Mouse (Mus musculus) forebrain, embryonic 16.5 days (tissue): Measurements from ENCODE around the gene Zfp882. TPM values are rescaled to one million over a fixed set of nuclear protein-coding genes. Genes with fewer than 3 reads are reported as not detected.
"Not testable (repeated sequence)": the region's sequence is repeated elsewhere in the genome, so short reads cannot be mapped to it uniquely, and the experiment has no call there.

Experiments used
- ATAC-seq: fragments of 200-750 bp; cut with Nextera tagmentation; 2 replicates; pipeline ENCODE4 v1.8.0; 2017; ENCODE audit warnings: mild to moderate bottlenecking, moderate library complexity
- H3K27ac ChIP-seq: fragments of 300-500 bp; sonication (generic); 2 replicates; pipeline ENCODE4 v1.5.1; 2014; ENCODE audit warnings: low read length, control low read depth
- H3K27me3 ChIP-seq: fragments of 300-500 bp; sonication (generic); replicated peaks from 2 replicates; pipeline ENCODE4 v1.6.1; 2014; ENCODE audit warnings: low read length; ENCODE audit not compliant: control insufficient read depth, insufficient read depth
- H3K36me3 ChIP-seq: fragments of 300-500 bp; sonication (generic); 2 replicates; pipeline ENCODE4 v1.6.1; 2014; ENCODE audit not compliant: control insufficient read depth, insufficient read depth
- H3K4me1 ChIP-seq: fragments of 300-500 bp; sonication (generic); replicated peaks from 2 replicates; pipeline ENCODE4 v1.6.1; 2014; ENCODE audit warnings: low read length; ENCODE audit not compliant: control insufficient read depth, insufficient read depth
- H3K4me2 ChIP-seq: fragments of 300-500 bp; sonication (generic); 2 replicates; pipeline ENCODE4 v1.6.1; 2014; ENCODE audit warnings: mild to moderate bottlenecking, low read length, control low read depth
- H3K4me3 ChIP-seq: fragments of 300-500 bp; sonication (generic); replicated peaks from 2 replicates; pipeline ENCODE4 v1.5.1; 2014; ENCODE audit warnings: mild to moderate bottlenecking, low read length, control low read depth
- H3K9ac ChIP-seq: fragments of 300-500 bp; sonication (generic); replicated peaks from 2 replicates; pipeline ENCODE4 v1.6.1; 2014; ENCODE audit warnings: low read depth, low read length, control low read depth
- H3K9me3 ChIP-seq: fragments of 300-500 bp; sonication (generic); 2 replicates; pipeline ENCODE4 v1.6.1; 2016; ENCODE audit warnings: low read length; ENCODE audit not compliant: control insufficient read depth
- WGBS: fragments of 180-500 bp; shearing (Covaris S2); extraction: QIAGEN DNeasy Blood & Tissue Kit; methylation state at CpG from one replicate; pipeline ENCODE4 v1.1.7; 2014; 5-methylcytosine and 5-hydroxymethylcytosine counted together
- polyA plus RNA-seq: library from polyadenylated mRNA; unstranded; fragments of >200 nt; fragmentation: Nextera tagmentation; extraction: Ambion mirVana; gene quantifications from 2 replicates; pipeline ENCODE4 v1.2.1, GENCODE M21; 2015

Zfp882 gene
- 21.2 and 22.9 TPM in 2 replicates for polyA plus RNA-seq

DNA sequence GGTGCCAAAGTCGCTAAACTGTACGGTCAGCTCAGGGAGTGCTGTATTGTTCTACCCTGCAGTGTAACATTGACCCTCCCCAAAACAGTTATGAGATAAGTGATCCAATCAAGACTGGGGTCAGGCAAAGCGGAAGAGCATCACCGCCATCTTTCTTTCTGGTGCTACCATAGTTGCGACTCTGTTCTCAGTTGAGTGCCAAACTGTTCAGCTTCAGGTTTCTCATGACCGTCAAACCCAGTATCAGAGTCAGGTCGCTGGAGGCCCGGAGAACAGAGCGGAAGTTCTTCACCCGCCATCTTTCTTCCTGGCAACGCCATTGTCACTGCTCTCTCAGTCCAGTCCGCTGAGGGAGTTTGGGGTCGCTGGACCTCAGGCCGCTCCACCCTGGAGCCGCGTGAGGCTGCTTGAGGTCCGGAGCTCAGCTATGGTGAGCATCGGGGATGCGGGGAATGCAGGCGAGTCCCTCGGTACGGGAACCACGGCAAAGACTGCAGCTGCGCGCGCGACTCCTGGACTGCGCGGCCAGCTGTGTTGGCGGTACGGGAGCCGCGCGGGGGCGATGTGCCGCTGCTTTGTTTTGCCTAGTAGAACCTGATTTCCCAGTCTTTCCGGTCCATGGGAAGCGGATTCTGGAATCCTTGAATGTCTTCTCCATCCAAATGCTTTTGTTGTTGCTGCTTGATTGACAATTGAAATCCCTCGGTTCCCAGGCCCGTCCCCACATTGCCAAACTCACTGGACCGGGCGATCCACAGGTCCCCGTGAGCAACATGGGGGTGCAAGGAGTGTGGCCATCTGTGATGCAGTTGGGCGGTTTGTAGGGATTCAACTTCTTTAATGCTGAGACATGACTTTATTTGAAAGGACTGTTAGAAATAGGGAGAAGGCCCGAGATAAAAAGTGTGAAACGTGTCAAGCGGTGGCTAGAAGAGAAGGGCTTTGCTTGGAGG, at the start of gene Zfp882, which contains the start of gene Zfp617:
Zfp882 (plus strand) TSS at position 300 of the 953 bp plus-strand sequence.
Zfp617 (plus strand) TSS at position 327 of the 953 bp plus-strand sequence.
- Histone ChIP-seq H3K27me3 (no peaks in the 10 kb centered on the region), H3K4me2 (peak within 1 kb of the TSS; percentile 49), H3K4me3 (peak within 1 kb of the TSS; percentile 88), H3K9me3 (no peaks in the 10 kb centered on the region), H3K27ac (peak within 1 kb of the TSS; percentile 99), H3K36me3 (peaks cover 2% of the 10 kb centered on the region), H3K9ac (peak within 1 kb of the TSS; percentile 94), H3K4me1 (peaks cover 4% of the 10 kb centered on the region; the same call in 1 of the 2 replicates)
- peak; percentile 97 for ATAC-seq
- WGBS: 3% methylated on average over 47 of the region's 47 CpGs

DNA sequence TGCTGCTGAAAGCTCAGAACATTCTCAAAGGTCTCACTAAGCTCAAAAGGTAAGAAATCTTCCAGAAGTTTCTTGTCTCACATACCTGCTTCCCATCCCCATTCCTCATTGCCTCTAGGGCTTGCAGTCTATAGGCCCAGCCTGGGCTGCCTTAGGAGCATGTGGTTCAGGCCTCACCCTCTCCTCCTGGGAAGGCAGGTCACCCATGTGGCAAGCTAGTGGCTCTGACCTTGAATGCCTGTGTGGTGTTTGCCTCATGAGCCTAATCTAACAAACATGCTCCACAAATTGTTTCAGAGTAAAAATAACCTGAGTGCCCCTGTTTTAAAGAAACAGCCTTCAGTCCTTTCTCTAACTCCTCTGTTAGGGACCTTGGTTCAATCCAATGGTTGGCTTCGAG, 46.9 kb upstream of the Zfp882 start:
- not testable (repeated sequence) for H3K27ac ChIP-seq, H3K36me3 ChIP-seq, H3K9ac ChIP-seq, H3K4me3 ChIP-seq, ATAC-seq, H3K27me3 ChIP-seq, H3K9me3 ChIP-seq, H3K4me2 ChIP-seq, H3K4me1 ChIP-seq
- WGBS: 86% methylated on average over 1 of the region's 1 CpGs

DNA sequence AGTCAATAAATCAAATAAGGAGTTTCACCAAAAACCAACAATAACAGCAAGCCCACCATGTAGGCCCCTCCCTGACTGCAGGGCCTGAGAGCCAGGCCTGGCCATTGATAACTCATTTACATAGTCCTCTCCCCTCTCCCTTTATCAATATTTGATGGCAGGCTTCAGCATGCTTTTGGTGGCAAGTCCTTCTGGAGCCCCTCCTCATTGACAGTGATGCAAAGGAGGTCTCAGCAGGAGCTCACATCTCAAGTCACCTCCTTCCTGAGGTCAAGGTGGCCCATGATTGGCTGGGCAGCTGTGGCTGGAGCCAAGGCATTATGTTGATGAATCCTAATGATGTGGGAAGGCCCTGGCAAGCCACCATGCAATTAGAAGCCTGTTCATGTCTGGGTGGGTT, 46.4 kb upstream of the Zfp882 start:
- not testable (repeated sequence) for ATAC-seq, H3K27ac ChIP-seq, H3K9ac ChIP-seq, H3K4me1 ChIP-seq, H3K36me3 ChIP-seq, H3K9me3 ChIP-seq, H3K4me2 ChIP-seq, H3K4me3 ChIP-seq, H3K27me3 ChIP-seq

DNA sequence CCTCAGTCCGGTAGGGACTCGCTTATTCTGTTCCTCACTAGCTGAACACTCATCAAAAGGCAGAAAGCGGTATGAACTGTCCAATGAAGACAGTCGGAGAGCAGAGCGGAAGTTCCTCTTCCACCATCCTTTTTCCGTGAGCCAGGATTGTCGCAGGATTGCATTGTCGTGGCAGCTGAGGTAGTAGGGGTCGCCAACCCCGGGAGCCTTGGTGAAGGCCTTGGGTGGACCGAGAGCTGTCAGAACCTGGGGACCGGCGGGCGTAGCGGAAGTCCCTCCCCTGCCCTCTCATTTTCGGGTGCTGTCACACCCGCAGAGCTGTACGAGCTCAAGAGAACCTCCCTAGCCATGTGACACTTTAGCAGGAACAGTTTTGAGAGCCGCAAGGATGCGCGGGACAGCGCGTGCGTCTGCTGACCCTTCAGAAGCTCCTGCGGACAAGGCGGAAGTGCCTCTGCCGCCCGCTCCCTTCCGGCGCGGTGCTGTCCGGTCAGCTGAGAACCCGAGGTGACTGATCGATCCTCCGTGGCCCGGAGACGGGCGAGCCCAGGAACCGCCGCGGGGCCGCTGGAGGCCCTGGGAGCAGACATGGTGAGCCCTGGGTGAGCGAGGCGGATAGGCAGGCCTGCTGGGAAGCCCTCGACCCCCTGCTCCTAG, 26.7 kb upstream of the Zfp882 start, which contains the start of gene Zfp709:
Zfp709 (plus strand) TSS at position 402 of the 657 bp plus-strand sequence.
- peak; percentile 94 for ATAC-seq
- Histone ChIP-seq H3K36me3 (peaks cover 5% of the 10 kb centered on the region; the same call in 1 of the 2 replicates), H3K9me3 (peaks cover 9% of the 10 kb centered on the region), H3K9ac (peak within 1 kb of the TSS; percentile 91), H3K4me1 (peaks cover 10% of the 10 kb centered on the region; the same call in 1 of the 2 replicates), H3K4me3 (peak within 1 kb of the TSS; percentile 72), H3K27ac (peak within 1 kb of the TSS; percentile 77), H3K27me3 (0 out of 2 replicates have a peak, but pooled peaks cover 2% of the 10 kb centered on the region), H3K4me2 (peak within 1 kb of the TSS; percentile 95)
- 3% methylated on average over 45 of the region's 45 CpGs for WGBS

DNA sequence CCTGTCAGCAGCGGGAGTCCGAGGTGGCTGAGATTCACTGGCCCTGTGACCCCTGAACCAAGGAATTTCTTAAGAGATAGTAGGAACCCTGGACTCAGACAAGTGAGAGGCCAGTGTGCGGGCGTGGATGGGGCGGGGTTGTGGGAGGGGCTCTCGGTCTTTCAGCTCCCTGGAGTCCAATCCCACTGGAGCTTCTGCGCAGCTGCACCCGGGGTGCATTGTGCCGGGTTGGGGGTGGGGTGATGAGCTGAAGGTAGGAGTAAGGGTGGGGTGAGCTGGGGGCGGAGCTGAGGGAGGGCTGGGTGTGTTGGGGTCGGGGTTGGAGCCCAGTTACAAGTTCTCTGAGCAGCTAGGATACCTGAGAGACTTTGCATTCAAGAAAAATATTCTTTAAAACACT, 7.7 kb upstream of the Zfp882 start:
- ATAC-seq, H3K9me3 ChIP-seq, H3K27ac ChIP-seq, H3K4me3 ChIP-seq, H3K9ac ChIP-seq, H3K4me1 ChIP-seq, H3K36me3 ChIP-seq, H3K4me2 ChIP-seq, H3K27me3 ChIP-seq: not testable (repeated sequence)
- WGBS: 37% methylated on average over 9 of the region's 11 CpGs

DNA sequence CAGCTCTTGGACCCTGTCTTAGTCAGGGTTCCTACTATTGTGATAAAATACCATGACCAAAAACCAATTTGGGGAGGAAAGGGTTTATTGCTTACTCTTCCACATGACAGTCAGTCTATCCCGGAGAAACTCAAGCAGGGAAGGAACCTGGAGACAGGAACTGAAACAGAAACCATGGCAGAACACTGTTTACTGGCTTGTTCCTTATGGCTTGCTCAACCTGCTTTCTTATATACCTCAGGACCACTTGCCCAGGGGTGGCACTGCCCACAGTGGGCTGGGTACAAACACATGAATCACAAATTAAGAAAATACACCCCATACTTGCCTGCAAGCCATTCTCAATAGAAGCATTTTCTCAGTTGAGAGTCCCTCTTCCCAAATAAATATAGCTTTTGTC, 5.3 kb upstream of the Zfp882 start:
- H3K36me3 ChIP-seq, H3K4me1 ChIP-seq, ATAC-seq, H3K27ac ChIP-seq, H3K9me3 ChIP-seq, H3K9ac ChIP-seq, H3K27me3 ChIP-seq, H3K4me3 ChIP-seq, H3K4me2 ChIP-seq: not testable (repeated sequence)
- WGBS: 79% methylated on average over 1 of the region's 1 CpGs

DNA sequence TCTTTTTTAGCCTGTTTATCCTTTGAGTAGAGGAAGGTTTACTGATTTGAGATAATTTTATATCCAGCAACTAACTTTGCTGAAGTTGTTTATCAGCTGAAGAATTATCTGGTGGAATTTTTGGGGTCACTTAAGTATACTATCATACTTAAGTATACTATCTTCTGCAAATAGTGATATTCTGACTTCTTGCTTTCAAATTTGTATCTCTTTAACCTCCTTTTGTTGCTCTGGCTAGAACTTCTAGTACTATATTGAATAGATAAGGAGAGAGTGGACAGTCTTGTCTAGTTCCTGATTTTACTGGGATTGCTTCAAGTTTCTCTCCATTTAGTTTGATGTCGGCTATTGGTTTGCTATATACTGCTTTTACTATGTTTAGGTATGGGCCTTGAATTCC, 1.6 kb upstream of the Zfp882 start:
- Histone ChIP-seq H3K27me3 (no peaks in the 10 kb centered on the region), H3K4me3 (no peak overlapping the region), H3K4me2 (no peak overlapping the region), H3K9ac (no peak overlapping the region), H3K9me3 (no peaks in the 10 kb centered on the region), H3K4me1 (peaks cover 4% of the 10 kb centered on the region; the same call in 1 of the 2 replicates), H3K27ac (no peak overlapping the region), H3K36me3 (no peaks in the 10 kb centered on the region)
- WGBS: 94% methylated on average over 1 of the region's 1 CpGs
- no peak for ATAC-seq

DNA sequence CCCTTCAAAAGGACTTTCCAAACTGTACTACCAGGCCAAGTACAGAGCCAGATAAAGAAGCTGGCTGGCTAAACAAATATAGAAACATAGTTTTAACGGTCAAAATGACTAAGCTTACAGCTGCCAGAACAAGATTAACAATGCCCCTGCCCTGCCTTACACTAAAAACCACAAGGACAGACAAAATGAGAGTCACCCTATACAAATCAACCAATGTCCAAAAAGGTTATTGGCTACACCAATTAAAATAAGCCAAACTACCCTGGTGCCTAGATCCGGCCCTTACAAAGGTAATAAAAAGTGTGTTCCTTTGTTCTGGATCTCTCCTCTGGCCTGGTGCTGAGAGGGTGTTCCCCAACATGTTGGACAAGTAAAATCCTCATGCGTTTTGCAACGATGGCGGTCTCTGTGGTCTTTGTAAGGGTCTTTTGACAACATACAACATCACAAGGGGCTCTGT, 580 bp upstream of the Zfp882 start:
- Histone ChIP-seq H3K9ac (peak overlapping the region; percentile 94; the same call in 1 of the 2 replicates), H3K27me3 (no peaks in the 10 kb centered on the region), H3K9me3 (no peaks in the 10 kb centered on the region), H3K36me3 (no peaks in the 10 kb centered on the region), H3K4me2 (peak overlapping the region; percentile 49), H3K4me3 (peak overlapping the region; percentile 88), H3K27ac (peak overlapping the region; percentile 99), H3K4me1 (peaks cover 4% of the 10 kb centered on the region; the same call in 1 of the 2 replicates)
- WGBS: 95% methylated on average over 5 of the region's 5 CpGs
- ATAC-seq: no peak

DNA sequence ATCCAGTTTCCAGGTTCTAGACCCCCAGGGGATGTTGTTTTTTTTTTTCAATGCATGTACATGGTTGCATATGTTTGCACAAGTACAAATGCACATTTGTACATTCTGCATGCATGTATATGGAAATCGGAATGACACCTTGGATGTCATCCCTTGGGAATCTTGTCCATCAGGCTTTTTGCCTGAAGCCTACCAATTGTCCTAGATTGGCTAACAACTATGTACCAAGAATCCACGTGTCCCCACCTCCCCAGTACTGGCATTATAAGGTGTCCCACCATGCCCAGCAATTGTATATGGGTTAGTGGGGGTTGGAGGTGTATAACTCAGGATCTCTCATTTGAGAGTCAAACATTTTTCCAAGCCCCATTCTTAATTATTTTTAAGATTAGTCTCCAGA, 3.9 kb downstream of the Zfp882 start:
- H3K9me3 ChIP-seq: no peaks in the 10 kb centered on the region
- no peak overlapping the region for H3K4me3 ChIP-seq
- 90% methylated on average over 2 of the region's 2 CpGs for WGBS
- ATAC-seq: no peak
- no peak overlapping the region for H3K27ac ChIP-seq
- H3K36me3 ChIP-seq: peaks cover 25% of the 10 kb centered on the region
- H3K27me3 ChIP-seq: no peaks in the 10 kb centered on the region
- H3K9ac ChIP-seq: no peak overlapping the region
- peaks cover 4% of the 10 kb centered on the region; the same call in 1 of the 2 replicates for H3K4me1 ChIP-seq
- H3K4me2 ChIP-seq: no peak overlapping the region
